Mouse (Mus musculus) ZHBTc4 (cell line): ENCODE data around the gene Nfam1.
A peak's percentile ranks its signal among the peaks of the same experiment; 100 is the strongest.

Experiments
- DNase-seq: peaks from one replicate; pipeline ENCODE4 v3.0.0-alpha.2; 2011; ENCODE audit warnings: low read depth, low spot score

Gene Nfam1

DNA sequence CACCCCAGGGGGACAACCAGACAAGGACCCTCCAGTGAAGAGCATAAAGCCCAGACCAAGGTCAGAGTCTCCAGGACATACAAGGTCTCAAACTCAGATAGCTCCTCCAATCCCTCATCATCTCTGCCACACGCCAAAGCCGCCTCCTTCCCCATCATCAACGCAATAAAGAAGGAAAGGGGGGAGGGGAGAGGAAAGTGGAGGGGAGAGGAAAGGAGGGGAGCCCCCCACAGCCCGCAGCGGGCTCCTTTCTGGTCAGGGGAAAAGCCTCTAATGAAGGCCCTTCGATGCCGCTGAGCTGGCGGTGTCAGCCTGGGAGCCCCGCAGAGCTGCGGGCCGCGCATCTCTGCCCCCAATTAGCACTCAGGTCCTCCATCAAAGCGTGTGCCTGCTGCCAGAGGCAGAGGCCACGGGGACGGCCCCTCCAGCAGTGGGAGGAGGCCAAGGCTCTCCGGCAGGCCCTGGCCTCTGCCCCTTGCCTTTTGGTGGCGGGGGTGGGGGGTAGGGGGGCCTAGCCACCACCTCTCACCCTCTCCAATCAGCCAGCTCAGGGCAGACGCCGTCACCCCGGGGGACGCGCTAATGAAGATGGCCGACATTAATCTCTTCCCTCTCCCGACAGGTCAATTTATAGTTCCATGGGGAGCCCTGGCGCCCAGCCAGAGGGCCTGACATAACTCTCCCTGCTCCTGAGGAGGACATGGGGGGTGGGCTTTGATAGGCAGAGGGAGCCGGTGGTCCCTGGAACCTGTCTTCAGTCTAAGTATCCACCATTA is 72.1 kb downstream of the Nfam1 start:
- DNase-seq: no peak

DNA sequence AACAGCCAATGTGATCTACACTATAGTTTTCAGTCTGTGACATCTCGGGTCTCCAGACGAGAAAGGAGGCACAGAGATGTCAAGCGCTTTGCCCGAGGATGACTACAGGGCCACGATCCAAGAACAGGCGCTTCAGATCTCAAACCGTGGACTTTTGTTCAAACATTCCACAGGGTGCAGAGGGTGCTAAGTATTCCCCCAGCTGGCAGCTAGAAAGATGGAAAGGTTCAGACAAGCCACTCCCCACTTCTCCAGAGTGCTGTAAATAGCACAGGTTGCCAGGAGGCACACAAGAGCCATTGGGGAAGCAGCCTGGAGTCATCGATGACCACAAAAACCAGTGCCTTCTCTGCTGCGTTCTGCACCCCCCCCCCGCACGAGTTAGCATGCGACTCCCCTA is 74.0 kb downstream of the Nfam1 start:
- DNase-seq: no peak

DNA sequence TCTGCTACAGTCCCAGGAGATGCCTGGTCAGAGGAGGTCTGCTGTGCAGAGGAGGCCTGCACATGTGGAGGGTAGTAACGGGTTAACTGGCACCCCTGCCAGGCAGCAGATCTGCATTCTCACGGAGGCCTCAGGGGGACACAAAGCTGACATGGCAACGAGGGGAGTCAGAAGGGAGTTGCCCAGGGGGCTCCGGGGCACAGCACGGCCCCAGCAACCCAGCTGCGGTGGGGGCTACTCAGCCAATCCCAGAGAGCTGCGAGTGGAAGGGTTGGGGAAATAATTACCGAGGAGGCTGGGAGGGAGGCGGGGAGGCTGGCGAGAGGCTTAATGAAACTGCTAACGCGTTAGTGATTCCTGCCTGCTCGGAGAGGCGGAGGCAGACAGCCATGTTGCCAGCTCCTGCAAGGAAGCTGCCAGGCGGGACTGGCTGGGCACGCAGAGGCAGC is 74.8 kb downstream of the Nfam1 start:
- no peak for DNase-seq

DNA sequence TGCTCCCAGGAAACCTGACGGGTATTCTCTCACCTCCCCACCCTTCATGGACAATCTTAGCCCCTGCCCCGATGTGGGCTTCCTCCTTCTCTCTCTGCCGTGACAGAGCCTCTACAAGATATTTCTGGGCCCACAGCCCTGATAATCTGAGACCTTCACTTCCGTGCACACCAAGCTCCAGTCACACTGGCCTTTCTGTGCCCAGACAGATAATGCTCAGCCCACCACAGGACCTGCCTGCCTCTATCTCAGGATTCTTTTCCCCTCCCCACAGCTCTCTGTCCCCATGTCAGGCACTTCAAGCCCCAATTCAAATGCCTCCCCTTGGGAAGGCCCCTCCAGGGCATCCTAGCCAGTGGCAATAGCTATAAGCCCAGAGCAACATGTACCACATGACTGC is 76.4 kb downstream of the Nfam1 start:
- DNase-seq: no peak

DNA sequence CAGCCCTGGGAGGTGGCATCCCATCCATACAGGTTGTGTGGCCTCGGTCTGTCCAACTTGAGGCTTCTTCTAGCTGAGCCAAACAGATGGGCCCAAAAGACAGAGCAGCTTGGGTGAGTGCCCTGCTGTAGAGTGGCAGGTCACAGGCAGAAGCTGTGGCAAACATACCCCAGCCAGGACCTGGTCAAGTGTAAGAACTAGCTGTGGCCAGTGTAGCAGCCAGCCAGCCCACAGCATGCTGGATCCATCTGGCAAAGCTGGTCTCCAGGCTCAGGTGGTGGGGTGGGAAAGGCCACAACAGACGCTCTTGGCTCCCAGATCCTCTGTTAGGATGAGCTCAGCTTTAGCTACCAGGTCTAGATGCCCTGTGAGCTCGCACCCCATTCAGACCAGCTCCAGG is 76.8 kb downstream of the Nfam1 start:
- no peak for DNase-seq

DNA sequence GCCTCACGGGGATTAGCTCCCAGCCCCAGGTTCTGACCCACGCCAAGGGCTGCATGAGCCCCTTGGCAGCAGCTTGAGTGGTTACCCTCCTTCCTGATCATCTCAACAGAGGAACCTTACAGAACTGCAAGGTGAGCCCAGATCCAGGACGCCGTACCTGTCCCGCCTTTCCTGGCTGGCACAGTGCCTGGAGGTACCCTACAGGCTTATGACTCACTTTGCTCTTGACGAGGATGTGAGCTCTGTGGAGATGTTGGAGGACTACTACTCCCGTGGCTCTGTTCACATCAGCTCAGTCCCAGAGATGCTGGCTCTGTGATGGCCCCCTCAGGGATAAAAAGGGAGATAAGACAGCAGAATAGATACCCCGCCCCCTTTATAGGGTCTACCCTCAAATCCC is 77.8 kb downstream of the Nfam1 start:
- DNase-seq: no peak

DNA sequence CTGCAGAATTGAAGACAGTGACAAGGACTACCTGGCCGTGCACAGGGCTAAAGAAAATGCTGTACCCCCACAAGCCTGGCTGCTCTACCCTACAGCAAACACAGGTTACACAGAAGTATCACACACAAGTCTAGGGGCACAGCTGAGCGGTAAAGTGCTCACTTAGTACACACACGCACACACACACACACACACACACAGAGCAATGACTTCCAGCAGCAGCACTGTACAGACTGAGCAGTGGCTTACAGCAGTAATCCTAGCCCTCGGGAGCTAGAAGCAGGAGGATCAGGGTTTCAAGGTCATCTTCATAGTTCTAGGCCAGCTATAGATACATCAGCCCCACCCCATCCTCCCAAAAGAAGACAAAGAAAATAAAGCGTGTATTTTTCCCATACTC is 79.1 kb downstream of the Nfam1 start:
- DNase-seq: no peak

DNA sequence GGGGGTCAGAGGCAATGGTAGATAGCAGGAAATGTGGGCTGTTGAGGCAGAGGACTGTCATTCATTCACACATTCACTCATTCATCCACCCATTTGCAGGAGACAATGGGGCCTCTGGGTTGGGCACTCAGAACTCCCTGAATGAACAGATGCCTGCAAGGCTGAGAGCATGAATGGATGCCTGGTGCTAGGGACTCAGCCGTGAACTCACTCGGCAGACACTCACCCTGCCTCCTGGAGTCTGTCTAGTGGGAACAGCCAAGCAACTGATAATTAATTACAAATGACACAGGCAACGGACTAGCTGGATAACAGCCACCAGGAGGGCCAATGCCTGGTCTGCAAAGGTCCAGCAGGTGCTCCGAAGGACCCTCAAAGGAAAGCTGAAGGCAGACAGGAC is 80.0 kb downstream of the Nfam1 start:
- DNase-seq: peak; percentile 66

DNA sequence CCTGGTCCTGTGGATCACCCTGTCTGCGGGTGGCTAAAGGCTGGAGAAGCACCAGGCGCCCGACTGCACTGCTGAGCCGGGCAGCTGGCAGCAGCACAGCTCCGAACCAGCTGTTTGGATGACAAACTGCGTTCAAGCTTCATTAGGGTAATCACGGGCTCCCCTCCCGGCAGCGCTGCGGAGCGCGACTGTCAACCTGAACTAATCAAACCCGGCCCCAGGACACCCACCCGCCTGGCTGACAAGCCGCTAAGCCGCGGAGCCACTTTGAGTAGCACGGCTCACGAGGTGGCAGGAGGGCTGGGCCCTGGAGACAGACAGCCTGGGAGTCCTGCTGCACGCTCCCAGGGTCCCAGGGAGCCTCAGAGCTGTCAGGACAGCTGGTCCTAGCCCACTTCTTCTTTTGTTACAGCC is 80.8 kb downstream of the Nfam1 start:
- peak; percentile 50 for DNase-seq

DNA sequence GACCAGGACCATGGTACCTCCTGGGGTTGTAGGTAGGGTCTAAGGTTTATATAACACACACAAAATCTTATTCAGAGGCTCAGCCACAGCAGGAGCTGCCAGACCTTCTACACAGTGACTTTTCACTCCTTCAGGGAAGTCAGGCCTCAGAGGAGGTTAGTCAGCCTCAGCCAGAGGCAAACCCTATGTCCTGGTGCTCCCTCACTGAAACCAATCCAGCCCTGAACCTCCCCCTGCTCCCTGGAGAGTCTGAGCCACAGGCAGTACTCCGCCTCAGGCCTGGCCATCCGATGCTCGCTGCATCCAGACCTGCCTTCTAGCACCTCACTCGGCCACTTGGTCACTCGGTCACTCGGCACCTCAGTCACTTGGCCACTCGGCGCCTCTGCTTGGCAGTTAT is 82.9 kb downstream of the Nfam1 start:
- no peak for DNase-seq

DNA sequence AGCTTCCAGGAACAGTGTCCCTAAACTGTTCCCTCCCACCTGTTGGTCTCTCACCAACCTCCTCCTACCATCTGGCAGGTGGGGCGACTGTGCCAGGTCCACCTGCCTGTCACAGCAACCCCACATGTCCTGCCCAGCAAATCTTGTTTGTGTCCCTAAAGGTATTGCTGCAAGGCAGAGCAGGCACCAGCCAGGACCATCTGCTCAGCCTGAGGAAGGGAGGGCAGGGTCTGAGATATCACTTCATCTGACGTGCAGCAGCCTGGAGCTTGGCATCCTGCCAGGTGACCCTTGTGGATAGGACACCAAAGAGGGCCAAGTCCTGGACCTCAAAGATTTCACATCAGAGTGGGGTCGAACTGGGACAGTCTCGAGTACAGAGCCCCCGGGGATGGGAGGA is 85.7 kb downstream of the Nfam1 start:
- no peak for DNase-seq

DNA sequence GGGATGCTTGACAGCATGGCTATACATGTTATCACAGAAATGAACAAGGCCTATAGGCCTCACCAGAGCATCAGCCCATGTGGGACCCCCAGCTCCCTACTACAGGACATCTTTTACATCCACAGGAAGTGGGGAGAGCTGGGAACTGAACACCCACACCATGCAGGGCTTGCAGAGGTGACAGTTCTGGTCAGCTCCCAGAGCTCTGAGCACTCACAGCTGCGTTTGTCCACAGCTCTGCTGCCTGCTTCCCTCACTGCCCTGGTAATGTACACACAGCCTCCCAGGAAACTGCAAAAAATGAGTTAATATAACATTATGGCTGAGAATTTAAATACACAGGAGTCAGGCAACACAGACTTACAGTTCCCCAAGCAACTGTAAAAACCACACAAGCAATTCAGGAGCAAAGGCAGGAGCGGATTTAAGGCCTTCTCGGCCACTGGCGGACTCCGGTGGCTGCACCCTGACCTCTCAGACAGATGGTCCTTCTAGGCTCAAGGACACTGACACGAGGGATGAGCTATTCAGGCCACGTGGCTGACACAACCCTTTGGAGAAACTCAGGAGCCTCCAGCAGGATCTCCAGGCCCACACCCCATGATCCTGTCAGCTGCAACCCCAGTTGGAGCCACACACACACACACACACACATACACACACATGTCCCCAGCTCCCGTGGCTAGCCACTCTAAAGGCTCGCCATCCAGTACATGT is 88.5 kb downstream of the Nfam1 start:
- no peak for DNase-seq
